Mouse (Mus musculus) limb, embryonic 12.5 days (tissue): ENCODE measurements at regions not wholly inside any gene's neighbourhood (a gene's known extent, or its start where the extent isn't known, plus 50 kb on each side); places are given as distances from the start of the nearest gene placed in this dataset.

ENCODE experiments used
- ATAC-seq: fragments of 200-750 bp; cut with Nextera tagmentation; 2 replicates; pipeline ENCODE4 v1.8.0; 2017; ENCODE audit warnings: low read depth, moderate TSS enrichment; ENCODE audit not compliant: insufficient number of reproducible peaks, insufficient read depth, low FRiP score, low TSS enrichment
- H3K27ac ChIP-seq: fragments of 300-500 bp; sonication (generic); 2 replicates; pipeline ENCODE4 v1.5.1; 2016; ENCODE audit warnings: mild to moderate bottlenecking, moderate library complexity
- H3K27me3 ChIP-seq: fragments of 300-500 bp; sonication (generic); 2 replicates; pipeline ENCODE4 v1.6.1; 2016; ENCODE audit warnings: mild to moderate bottlenecking, moderate library complexity
- H3K36me3 ChIP-seq: fragments of 300-500 bp; sonication (generic); 2 replicates; pipeline ENCODE4 v1.6.1; 2016; ENCODE audit warnings: mild to moderate bottlenecking, moderate library complexity
- H3K4me1 ChIP-seq: fragments of 300-500 bp; sonication (generic); replicated peaks from 2 replicates; pipeline ENCODE4 v1.6.1; 2016
- H3K4me2 ChIP-seq: fragments of 300-500 bp; sonication (generic); 2 replicates; pipeline ENCODE4 v1.6.1; 2016; ENCODE audit warnings: mild to moderate bottlenecking, moderate library complexity
- H3K4me3 ChIP-seq: fragments of 300-500 bp; sonication (generic); replicated peaks from 2 replicates; pipeline ENCODE4 v1.5.1; 2016; ENCODE audit warnings: mild to moderate bottlenecking
- H3K9ac ChIP-seq: fragments of 300-500 bp; sonication (generic); replicated peaks from 2 replicates; pipeline ENCODE4 v1.6.1; 2016; ENCODE audit warnings: mild to moderate bottlenecking, moderate library complexity
- H3K9me3 ChIP-seq: fragments of 300-500 bp; sonication (generic); 2 replicates; pipeline ENCODE4 v1.6.1; 2016; ENCODE audit warnings: mild to moderate bottlenecking, moderate library complexity
- WGBS: fragments of 180-500 bp; shearing (Covaris S2); methylation state at CpG from one replicate; pipeline ENCODE4 v1.1.7; 2016; 5-methylcytosine and 5-hydroxymethylcytosine counted together

GRCm38 (mm10) chr12:12498621-12499020, 236.7 kb downstream of the Fam49a start:
- no peak overlapping the region for H3K4me2 ChIP-seq
- no peak overlapping the region for H3K9ac ChIP-seq
- ATAC-seq = no peak
- no peak overlapping the region for H3K4me3 ChIP-seq
- no peaks in the 10 kb centered on the region for H3K9me3 ChIP-seq
- H3K4me1 ChIP-seq = no peaks in the 10 kb centered on the region
- no peak overlapping the region for H3K27ac ChIP-seq
- H3K36me3 ChIP-seq = no peaks in the 10 kb centered on the region
- no peaks in the 10 kb centered on the region for H3K27me3 ChIP-seq

- Histone ChIP-seq H3K9me3 (no peaks in the 10 kb centered on the region), H3K36me3 (no peaks in the 10 kb centered on the region), H3K27ac (no peak overlapping the region), H3K4me2 (no peak overlapping the region), H3K4me3 (no peak overlapping the region), H3K27me3 (no peaks in the 10 kb centered on the region), H3K9ac (no peak overlapping the region), H3K4me1 (no peaks in the 10 kb centered on the region)
- no peak for ATAC-seq
- 83% methylated on average over 6 of the region's 6 CpGs for WGBS
These were observed 235.4 kb downstream of the Fam49a start for GRCm38 (mm10) chr12:12497277-12497841.

GRCm38 (mm10) chr12:12496593-12497141, 234.7 kb downstream of the Fam49a start:
- 86% methylated on average over 7 of the region's 7 CpGs for WGBS
- H3K9me3 ChIP-seq = no peaks in the 10 kb centered on the region
- H3K27me3 ChIP-seq = no peaks in the 10 kb centered on the region
- no peak for ATAC-seq
- no peak overlapping the region for H3K4me2 ChIP-seq
- no peak overlapping the region for H3K27ac ChIP-seq
- no peak overlapping the region for H3K9ac ChIP-seq
- no peaks in the 10 kb centered on the region for H3K36me3 ChIP-seq
- no peak overlapping the region for H3K4me3 ChIP-seq
- no peaks in the 10 kb centered on the region for H3K4me1 ChIP-seq

GRCm38 (mm10) chr12:12490173-12490572, 228.2 kb downstream of the Fam49a start:
- Histone ChIP-seq H3K36me3 (no peaks in the 10 kb centered on the region), H3K4me3 (no peak overlapping the region), H3K4me2 (no peak overlapping the region), H3K27me3 (no peaks in the 10 kb centered on the region), H3K9me3 (no peaks in the 10 kb centered on the region), H3K4me1 (peaks cover 10% of the 10 kb centered on the region), H3K9ac (no peak overlapping the region), H3K27ac (no peak overlapping the region)
- 78% methylated on average over 1 of the region's 1 CpGs for WGBS
- ATAC-seq = no peak

- ATAC-seq = no peak
- WGBS = 88% methylated on average over 1 of the region's 1 CpGs
- no peaks in the 10 kb centered on the region for H3K27me3 ChIP-seq
These were observed 226.2 kb downstream of the Fam49a start for GRCm38 (mm10) chr12:12488090-12488489.

GRCm38 (mm10) chr12:12486656-12487356, 224.9 kb downstream of the Fam49a start:
- Histone ChIP-seq H3K27me3 (no peaks in the 10 kb centered on the region), H3K27ac (no peak overlapping the region), H3K4me3 (no peak overlapping the region), H3K36me3 (no peaks in the 10 kb centered on the region), H3K4me2 (no peak overlapping the region), H3K9me3 (no peaks in the 10 kb centered on the region), H3K9ac (no peak overlapping the region), H3K4me1 (peaks cover 14% of the 10 kb centered on the region)
- ATAC-seq = no peak
- WGBS = 94% methylated on average over 1 of the region's 1 CpGs

More at GRCm38 (mm10) chr12:12488090-12488489, 226.2 kb downstream of the Fam49a start:
- H3K9me3 ChIP-seq = no peaks in the 10 kb centered on the region
- H3K27ac ChIP-seq = no peak overlapping the region
- no peaks in the 10 kb centered on the region for H3K36me3 ChIP-seq
- no peak overlapping the region for H3K4me3 ChIP-seq
- no peak overlapping the region for H3K9ac ChIP-seq
- H3K4me2 ChIP-seq = no peak overlapping the region
- H3K4me1 ChIP-seq = peaks cover 14% of the 10 kb centered on the region

GRCm38 (mm10) chr12:12484921-12485680, 223.2 kb downstream of the Fam49a start:
- WGBS = 16% methylated on average over 9 of the region's 9 CpGs
- Histone ChIP-seq H3K4me1 (peaks cover 14% of the 10 kb centered on the region), H3K9ac (no peak overlapping the region), H3K4me3 (no peak overlapping the region), H3K36me3 (no peaks in the 10 kb centered on the region), H3K9me3 (no peaks in the 10 kb centered on the region), H3K27ac (no peak overlapping the region), H3K4me2 (peak overlapping the region; percentile 21; the same call in 1 of the 2 replicates), H3K27me3 (no peaks in the 10 kb centered on the region)
- peak; percentile 73; the same call in 1 of the 2 replicates for ATAC-seq

- no peak overlapping the region for H3K27ac ChIP-seq
- no peaks in the 10 kb centered on the region for H3K27me3 ChIP-seq
- no peak for ATAC-seq
- no peaks in the 10 kb centered on the region for H3K36me3 ChIP-seq
- WGBS = 94% methylated on average over 2 of the region's 2 CpGs
- H3K4me1 ChIP-seq = peaks cover 7% of the 10 kb centered on the region; the same call in 1 of the 2 replicates
- no peak overlapping the region for H3K4me2 ChIP-seq
- no peak overlapping the region for H3K9ac ChIP-seq
- no peaks in the 10 kb centered on the region for H3K9me3 ChIP-seq
- no peak overlapping the region for H3K4me3 ChIP-seq
These were observed 218.5 kb downstream of the Fam49a start for GRCm38 (mm10) chr12:12480451-12480850.

GRCm38 (mm10) chr12:12452086-12452485, 190.1 kb downstream of the Fam49a start:
- no peak for ATAC-seq
- Histone ChIP-seq H3K4me1 (no peaks in the 10 kb centered on the region), H3K27ac (no peak overlapping the region), H3K27me3 (no peaks in the 10 kb centered on the region), H3K4me3 (no peak overlapping the region), H3K9ac (no peak overlapping the region), H3K4me2 (no peak overlapping the region), H3K9me3 (no peaks in the 10 kb centered on the region), H3K36me3 (no peaks in the 10 kb centered on the region)
- 57% methylated on average over 2 of the region's 2 CpGs for WGBS

GRCm38 (mm10) chr12:12446768-12447167, 184.8 kb downstream of the Fam49a start:
- H3K27me3 ChIP-seq = no peaks in the 10 kb centered on the region
- no peak for ATAC-seq
- WGBS = 52% methylated on average over 2 of the region's 2 CpGs

GRCm38 (mm10) chr12:12446281-12446680, 184.3 kb downstream of the Fam49a start:
- no peaks in the 10 kb centered on the region for H3K9me3 ChIP-seq
- H3K27me3 ChIP-seq = no peaks in the 10 kb centered on the region
- H3K27ac ChIP-seq = no peak overlapping the region
- 0 out of 2 replicates have a peak, but pooled peaks cover 10% of the 10 kb centered on the region for H3K4me1 ChIP-seq
- no peak overlapping the region for H3K4me3 ChIP-seq
- no peaks in the 10 kb centered on the region for H3K36me3 ChIP-seq
- no peak overlapping the region for H3K9ac ChIP-seq
- no peak for ATAC-seq
- H3K4me2 ChIP-seq = no peak overlapping the region
- WGBS = 85% methylated on average over 3 of the region's 3 CpGs

More at GRCm38 (mm10) chr12:12446768-12447167, 184.8 kb downstream of the Fam49a start:
- H3K9me3 ChIP-seq = no peaks in the 10 kb centered on the region
- H3K4me2 ChIP-seq = no peak overlapping the region
- no peaks in the 10 kb centered on the region for H3K36me3 ChIP-seq
- H3K27ac ChIP-seq = no peak overlapping the region
- 0 out of 2 replicates have a peak, but pooled peaks cover 10% of the 10 kb centered on the region for H3K4me1 ChIP-seq
- no peak overlapping the region for H3K4me3 ChIP-seq
- no peak overlapping the region for H3K9ac ChIP-seq
